Mouse (Mus musculus): ENCODE results near the gene Dyrk1b.
"Not testable (repeated sequence)": the region's sequence is repeated elsewhere in the genome, so short reads cannot be mapped to it uniquely, and the experiment has no call there.

The Dyrk1b gene

DNA sequence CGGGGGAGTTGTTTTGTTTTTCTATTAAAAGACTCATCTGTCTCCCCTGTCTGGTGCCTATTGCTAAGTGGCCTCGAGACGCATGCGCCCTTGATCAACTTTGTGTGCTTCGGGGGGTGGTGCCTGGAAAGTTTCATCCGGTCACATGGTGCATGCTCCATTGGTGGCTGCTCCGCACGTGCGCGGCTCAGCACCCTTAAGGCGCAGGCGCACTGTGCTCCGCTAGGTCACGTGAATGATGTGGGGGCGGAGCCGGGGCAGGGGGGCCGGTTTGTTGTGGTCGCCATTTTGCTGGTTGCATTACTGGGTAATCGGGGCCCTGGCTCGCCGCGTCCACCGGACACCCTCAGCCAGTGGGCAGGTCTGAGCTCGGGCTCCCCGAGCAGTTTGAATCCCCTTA is at the start of gene Dyrk1b:
Gene Dyrk1b, plus strand, starts transcription at position 242 of the 400 bp plus-strand sequence.
- DNase-seq (ENCODE audit: extremely low spot score), result peak; percentile 98

DNA sequence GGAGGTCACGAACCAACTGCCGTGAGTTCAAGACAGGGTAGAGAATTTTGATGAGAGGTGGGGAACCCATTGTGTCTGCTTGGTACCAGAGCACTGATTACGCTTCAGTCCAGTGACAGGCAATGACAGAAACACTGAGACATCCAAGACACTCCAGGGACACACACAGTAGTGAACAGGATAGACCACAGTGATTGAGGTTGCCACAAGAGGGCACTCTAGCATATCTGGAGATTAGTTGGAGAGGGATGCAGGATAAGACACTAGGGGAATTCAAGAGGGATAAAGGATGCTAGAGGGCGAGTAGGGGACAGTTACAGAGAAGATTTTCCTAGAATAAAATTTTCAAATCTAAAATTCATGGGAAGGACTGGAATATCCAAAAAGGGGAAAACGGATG is 41.7 kb upstream of the Dyrk1b start:
- DNase-seq (ENCODE audit: extremely low spot score), result peak; percentile 42

DNA sequence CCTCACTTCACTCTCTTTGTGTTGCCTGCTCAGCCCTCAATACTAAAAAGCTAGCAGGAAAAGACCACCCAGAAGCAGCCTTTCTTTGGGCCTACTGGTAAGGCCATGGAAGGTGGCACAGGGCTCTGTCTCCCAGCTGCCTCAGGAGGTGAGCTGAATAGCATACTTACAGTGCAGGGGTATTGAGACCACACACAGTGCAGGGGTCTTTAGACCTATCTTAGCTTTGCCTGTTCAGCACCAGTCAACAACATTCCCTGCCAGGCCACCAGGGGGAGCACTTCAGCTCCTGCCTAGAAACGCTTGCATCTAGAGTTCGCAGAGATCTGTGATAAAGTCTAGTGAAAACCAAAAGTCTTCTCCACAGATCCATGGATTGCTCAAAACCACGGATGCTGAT is 31.0 kb upstream of the Dyrk1b start:
- peak; percentile 73 for DNase-seq (ENCODE audit: extremely low spot score)

DNA sequence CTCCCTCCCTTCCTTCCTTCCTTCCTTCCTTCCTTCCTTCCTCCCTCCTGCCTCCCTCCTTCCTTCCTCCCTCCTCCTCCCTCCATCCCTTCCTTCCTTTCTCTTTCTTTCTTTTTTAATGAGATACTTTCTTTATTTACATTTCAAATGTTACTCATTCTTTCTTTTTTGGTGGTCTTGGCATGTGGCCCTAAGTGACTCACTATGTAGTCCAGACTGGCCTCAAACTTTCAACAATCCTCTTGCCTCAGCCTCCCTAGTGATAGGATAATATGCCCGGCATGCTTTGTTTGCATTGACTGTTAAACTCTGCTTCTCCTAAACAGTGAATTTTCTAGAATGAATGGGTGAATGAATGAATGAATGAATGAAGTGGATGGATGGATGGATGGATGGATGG is 29.4 kb upstream of the Dyrk1b start:
- DNase-seq (ENCODE audit: extremely low spot score), result no peak

DNA sequence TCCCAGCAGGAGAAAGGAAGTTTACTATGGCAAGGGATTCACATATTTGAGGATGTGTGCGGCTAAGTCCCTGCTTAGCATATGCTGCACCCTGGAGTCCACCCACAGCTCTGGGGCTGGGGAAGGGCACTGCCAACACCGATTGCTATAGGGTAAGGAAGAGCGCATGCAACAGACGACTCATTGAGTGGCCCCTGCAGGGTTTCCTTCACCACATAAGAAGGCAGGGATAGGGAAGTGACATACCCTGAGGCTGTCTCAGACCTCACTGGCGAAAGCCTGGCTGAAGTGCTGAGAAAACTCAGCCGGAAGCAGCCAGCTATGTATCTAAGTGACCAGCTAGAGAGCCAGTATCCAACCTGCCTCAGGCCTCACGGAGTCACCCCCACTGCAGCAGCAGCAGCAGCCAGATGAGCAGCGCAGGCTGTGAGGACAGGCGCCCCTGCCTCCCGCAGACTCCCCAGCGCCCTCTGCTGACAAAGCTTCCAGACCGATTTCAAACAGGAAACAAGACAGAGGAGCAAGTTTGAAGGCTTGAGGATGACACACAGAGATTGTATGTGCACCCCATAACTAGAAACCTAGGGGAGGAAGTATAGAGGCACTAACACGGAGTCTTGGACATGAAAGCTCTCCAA is 27.6 kb upstream of the Dyrk1b start:
- DNase-seq (ENCODE audit: extremely low spot score), result peak; percentile 58

DNA sequence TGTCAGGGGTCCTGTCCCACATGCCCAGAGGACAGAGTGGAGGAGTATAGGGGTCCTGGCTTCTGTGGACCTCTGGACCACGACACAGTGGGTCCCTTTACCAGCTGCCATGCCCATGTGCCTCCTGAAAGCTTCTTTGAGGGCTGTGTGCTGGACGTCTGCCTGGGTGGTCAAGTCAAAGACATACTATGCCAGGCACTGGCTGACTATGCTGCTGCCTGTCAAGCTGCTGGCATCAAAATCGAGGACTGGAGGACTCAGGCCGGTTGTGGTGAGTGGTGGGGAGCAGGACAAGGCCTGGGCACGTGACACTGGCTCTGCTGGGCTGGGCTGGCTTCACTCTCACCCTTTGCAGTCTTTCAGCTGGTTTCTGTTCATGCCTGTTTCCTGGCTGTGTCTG is 25.7 kb upstream of the Dyrk1b start:
- DNase-seq (ENCODE audit: extremely low spot score), result not testable (repeated sequence)

DNA sequence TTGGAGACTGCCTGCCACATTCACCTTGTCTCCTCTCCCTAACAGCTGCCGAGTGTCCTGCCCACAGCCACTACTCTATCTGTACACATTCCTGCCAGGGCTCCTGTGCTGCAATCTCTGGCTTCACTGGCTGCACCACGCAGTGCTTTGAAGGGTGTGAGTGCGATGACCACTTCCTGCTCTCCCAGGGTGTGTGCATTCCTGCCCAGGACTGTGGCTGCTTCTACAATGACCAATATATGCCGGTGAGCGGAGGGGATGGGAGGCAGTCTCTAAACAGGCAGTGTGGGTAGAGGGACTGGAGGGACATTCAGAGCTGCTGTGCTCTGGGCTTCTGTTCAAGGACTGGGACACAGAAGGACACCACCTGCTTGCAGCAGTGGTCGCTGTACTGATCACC is 20.0 kb upstream of the Dyrk1b start:
- no peak for DNase-seq (ENCODE audit: extremely low spot score)

DNA sequence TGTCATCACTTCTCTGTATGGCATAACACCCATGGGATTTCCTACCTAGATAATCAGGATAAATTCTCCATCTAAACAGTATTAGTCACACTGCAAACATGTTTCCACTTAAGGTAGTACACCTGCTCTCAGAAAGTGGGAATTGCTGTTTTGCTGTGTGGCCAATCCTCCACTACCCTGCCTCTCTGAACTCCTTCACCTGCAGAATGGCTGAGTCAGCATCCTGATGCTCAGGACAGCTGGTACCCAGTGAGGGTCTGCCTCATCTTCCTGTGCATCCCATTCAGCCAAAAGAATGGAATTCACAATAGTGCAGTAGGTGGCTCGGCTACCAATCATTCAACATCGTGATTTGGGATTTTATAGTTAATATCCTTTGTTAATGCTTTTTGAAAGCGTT is 19.4 kb upstream of the Dyrk1b start:
- no peak for DNase-seq (ENCODE audit: extremely low spot score)

DNA sequence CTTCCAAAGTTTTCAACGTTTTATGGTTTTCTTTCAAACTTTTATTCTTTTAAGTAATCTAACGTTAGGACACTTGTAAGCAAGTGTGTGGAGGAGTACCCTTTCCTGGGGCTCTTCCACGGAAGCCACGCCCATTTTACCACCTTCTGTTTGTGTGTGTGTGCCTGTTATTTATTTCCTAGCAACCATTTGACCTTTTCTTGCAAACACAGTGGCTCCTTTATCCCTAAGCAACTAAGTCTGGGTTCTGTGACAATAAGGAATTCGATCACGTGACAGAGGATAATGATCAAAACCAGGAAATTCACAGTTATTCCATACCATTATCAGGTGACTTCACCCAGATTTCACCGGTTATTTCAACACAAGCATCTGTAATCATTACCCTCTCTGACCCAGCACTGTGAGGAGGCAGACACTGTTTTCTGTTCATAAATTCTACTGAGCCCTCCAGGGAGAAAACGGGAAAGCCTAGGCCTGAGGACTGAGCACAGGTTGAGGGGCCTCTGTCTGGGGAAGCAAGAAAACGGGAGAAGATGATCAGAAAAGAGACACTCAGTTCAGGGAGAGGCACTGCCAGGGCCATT is 18.0 kb upstream of the Dyrk1b start:
- DNase-seq (ENCODE audit: extremely low spot score), result no peak

DNA sequence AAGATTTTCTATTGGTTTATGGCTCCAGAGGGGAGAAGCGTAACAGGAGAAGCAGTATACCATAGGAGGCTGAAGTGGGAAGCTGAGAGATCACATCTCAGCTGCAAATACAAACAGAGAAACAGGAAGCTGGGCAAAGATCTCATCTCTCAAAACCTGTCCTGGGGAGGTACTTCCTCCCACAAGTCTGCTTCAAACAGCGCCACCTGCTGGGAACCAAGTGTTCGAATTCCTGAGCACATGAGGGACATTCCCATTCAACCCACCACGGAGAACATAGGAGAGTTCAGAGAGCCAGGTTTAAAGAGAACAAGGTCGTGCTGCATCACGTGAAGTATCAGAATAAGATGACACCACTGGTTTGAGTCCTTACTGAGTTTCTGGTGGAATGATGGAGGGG is 13.9 kb upstream of the Dyrk1b start:
- DNase-seq (ENCODE audit: extremely low spot score), result no peak

DNA sequence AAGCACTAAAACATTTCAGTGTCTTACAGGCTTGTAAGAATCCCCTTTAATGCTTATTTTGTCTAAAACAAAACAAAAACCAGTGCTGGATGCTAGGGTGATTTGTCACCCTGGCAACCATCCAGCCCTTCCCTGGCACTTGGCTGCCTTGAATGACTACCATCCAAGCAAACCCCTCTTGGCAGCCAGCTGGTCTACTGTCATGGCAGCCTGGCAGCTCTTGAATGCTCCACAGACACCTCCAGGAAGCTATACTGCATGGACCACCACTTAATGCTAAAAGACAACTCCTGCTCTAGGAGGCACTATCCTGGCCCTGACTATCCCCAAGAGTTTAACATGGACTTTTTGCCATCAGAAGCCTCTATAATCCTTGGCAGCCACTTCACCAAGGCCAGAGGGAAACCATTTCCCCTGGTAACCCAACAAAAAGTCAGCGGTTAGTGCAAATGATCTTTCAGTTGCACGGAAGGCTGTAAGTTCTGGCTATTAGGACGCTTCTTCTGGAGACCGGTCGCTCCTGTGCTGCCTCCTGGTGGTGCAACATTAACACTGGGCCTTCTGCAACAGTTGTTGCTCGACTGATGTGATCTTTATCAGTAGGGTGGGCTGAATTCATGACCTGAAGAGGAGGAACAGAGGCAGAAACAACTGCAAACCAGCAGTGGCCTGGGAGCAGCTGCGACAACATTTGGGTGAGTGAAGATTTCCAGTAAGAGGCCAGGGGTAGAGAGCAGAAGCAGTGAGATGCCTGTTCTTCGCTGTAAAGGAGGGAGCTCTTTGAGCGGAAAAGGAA is 10.8 kb upstream of the Dyrk1b start:
- peak; percentile 68 for DNase-seq (ENCODE audit: extremely low spot score)

DNA sequence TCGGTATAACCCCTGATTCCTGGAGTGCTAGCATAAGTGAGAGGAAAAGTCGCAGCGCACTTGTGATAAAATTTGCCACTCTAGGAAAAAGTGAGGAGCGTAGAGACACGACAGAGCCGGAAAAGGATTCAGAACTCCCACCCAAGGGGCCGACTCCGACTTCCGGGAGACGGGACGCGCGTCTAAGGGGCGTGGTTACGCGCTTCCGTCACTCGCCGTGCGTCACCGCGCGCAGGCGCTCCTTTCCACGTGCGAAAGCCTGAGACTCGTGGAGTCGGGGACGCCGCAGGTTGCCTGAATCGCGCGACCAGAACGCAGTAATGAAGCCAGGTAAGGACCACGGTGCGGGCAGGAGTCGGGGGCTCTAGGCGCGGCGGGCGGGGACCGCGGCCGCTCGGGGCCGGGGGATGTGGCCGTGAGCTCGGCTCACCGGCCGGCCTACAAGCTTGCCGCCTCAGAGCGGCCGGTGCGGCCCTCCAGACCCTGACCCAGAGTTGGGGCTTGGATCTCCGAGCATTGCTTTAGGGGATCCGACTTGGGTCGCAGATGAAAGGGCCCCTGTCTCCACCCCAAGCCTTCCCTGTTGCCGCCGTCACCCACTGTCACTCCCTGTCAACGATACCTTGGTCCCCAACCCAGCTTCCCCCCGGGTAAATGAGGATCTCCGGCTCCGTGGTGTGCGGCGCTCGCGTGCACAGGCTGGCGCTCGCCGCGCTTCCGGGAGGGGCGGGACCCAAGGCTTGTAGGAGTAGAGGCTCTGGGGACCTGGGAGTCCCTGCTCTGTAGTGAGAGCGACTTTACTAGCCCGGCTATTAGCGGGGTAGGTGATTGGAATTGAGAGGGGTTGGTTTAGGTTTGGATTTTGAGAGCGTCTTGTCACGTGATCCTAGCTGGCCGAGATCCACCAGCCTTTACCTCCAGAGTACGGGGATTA is 9.5 kb upstream of the Dyrk1b start, which contains the start of gene Fbl:
Gene Fbl, plus strand, starts transcription at position 222 of the 934 bp plus-strand sequence.
- DNase-seq (ENCODE audit: extremely low spot score), result peak; percentile 92

DNA sequence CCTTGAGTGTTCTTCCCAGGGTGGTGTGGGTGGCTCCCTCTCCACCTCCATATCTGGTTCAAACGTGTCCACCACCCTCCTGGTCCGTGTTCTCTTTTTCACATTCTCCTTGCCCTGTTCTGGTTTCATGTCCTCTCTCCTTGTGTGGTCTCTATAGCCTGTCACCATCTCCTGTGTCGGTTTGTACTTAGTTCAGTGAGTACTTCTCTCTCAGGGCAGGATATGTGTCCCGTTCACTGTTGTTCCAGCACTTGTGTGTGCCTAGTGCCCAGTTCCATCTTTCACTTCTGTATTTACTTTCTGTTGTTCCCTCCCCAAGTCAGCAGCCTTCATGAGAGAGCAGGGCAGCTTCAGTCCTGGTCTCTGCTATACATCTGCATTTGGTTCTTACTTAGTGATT is 3.9 kb upstream of the Dyrk1b start:
- no peak for DNase-seq (ENCODE audit: extremely low spot score)

DNA sequence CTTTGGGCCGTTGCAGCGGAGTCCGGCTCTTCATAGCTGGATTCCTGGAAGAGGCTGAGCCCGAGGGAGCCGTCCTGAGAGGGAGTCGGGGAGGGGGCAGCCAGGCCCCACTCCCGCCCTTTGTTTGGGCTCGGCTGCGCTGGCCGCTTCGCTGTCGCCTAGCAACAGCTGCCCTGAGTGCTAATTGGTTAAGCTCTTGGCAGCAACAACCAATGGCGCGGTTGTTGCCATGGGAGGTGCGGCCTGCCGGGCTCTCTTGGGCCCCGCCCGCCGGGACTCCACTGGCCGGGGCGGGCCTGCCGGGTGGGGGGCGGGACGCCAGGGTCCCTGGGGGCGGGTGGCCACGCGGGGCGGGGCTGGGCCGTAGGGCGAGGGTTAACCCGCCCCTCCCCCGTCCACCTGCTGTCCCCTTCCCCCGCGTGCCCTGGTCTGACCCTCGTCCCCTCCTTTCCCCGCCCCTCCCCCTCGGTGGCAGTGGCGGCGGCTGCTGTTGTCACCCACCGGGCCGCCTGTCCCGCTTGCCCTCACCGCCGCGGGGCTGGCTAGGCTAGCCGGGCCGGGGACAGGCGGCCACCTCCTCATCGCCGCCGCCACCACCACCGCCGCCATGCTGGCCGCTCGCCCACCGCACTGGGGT is 590 bp downstream of the Dyrk1b start:
- DNase-seq (ENCODE audit: extremely low spot score), result peak; percentile 92

DNA sequence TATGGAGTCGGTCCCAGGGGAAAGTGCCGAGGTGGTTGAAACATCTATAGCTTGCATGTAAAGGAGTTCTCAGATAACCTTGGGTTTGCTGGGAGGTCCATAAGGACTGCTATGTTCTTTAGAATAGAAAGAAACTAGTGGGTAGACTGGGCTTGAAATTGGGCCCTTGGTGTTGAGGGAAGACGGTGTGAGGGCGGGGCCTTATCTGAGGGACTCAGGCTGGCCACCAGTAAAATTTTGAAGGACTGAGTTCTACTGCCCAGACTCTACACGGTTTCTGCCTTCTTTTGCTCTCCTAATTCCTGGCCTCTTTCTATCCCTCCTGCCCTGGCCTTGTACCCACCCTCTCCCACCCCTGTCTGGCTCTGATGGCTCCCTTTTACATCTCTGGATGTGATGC is 1.6 kb downstream of the Dyrk1b start:
- no peak for DNase-seq (ENCODE audit: extremely low spot score)

DNA sequence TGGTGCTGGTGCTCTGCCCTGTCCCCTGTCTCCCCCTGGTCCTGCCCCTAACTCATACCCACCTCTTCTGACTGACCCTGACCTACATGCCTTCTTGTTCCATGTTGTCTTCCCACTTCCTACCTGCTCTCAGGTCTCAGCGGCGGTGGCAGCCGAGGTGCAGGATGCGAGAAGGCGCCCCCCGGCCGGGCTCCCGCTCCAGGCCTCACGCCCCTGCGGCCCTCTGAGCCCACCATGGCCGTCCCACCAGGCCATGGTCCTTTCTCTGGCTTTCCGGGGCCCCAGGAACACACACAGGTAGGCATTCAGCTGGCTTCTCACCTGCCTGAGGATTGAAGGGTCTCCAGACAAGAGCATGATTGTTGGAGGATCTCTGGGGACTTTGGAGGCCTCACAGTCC is 2.1 kb downstream of the Dyrk1b start:
- DNase-seq (ENCODE audit: extremely low spot score), result no peak

DNA sequence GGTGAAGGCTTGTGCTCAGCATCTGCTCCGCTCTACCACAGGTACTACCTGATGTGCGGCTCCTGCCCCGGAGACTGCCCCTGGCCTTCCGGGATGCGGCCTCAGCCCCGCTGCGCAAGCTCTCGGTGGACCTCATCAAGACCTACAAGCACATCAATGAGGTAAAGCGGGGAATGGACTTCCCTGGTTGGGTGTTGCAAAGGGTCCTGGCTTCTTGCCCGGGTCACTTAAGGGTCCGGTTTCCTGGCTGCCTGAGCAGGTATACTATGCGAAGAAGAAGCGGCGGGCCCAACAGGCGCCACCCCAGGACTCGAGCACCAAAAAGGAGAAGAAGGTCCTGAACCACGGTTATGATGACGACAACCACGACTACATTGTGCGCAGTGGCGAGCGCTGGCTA is 3.1 kb downstream of the Dyrk1b start:
- DNase-seq (ENCODE audit: extremely low spot score), result no peak

DNA sequence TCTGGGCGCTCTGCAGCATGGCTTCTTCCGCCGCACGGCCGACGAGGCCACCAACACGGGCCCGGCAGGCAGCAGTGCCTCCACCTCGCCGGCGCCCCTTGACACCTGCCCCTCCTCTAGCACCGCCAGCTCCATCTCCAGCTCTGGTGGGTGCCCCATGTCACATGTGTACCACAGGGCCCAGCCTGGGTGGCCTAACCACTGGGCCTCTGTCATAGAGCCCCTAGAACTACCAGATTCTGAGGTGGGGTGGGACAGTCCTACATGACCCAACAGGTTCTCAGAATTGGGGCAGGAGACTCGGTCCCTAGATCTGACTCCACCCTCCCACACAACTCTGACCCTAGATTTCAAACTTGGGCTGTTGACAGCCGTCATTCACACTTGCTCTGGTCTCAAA is 6.6 kb downstream of the Dyrk1b start:
- no peak for DNase-seq (ENCODE audit: extremely low spot score)

DNA sequence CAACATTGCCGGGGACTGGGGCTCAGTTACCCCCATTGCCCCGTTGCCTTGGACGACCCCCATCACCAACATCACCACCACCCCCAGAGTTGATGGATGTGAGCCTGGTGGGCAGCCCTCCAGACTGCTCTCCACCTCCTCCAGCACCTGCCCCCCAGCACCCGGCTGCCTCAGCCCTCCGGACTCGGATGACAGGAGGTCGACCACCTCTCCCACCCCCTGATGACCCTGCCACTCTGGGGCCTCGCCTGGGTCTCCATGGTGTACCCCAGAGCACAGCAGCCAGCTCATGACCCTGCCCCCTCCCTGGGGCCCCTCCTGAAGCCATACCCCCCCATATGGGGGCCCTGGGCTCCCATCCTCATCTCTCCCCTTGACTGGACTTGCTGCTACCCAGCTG is 7.4 kb downstream of the Dyrk1b start:
- DNase-seq (ENCODE audit: extremely low spot score), result no peak

DNA sequence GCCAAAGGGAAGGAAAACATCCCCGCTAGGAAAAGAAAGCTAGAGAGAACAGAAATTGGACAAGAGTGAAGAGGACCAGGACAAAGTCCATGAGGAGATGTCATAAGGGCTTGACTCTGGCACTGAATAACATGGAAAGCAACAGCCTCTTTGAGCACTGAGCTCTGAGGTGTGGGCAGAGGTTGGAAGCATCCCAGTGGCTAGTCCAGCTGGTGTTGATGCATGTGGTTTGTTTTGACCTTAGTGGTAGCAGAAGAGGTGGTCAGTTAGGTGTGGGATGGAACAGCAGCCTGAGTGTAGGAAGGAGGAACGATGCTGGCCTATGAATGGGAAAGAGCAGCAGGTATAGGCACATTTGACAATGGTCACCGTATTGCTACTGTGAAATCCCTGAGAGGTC is 12.2 kb downstream of the Dyrk1b start:
- DNase-seq (ENCODE audit: extremely low spot score), result no peak

DNA sequence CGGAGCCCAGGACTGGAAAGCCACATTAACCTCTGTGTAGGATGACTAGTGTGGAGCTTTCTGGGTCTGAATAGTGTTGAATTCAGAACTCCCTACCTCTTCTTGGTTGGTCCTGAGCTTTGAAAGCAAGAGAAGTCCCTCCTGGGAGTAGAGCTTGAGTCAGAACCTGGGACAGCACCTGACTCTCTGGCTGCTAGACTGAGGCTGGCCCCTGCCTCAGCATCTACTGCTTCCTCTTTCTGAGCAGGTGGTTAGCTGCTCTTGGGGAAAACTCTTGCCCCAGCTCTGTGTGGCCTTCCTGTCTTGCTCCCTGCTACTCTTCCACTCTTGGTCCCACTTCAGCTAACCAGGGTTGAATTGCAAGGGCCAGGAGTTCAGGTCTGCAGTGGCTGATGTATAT is 12.6 kb downstream of the Dyrk1b start:
- no peak for DNase-seq (ENCODE audit: extremely low spot score)

Measured in embryo, embryonic 9.5 days (tissue).